Mouse (Mus musculus) cerebellum, postnatal 25 days (tissue): Measurements from ENCODE around the gene Rerg.
A peak's percentile ranks its signal among the peaks of the same experiment; 100 is the strongest.

Source experiments
- DNase-seq, 2 experiments: peaks; one replicate each; pipeline ENCODE4 v3.0.0; 2021; ENCODE audit warnings: mixed read lengths in 2 of 2

Rerg gene

GRCm38 (mm10) chr6:137126224-137126623 is 44.1 kb downstream of the Rerg start:
- no peak for DNase-seq

- no peak for DNase-seq
Measured at GRCm38 (mm10) chr6:137125433-137125832, 44.9 kb downstream of the Rerg start.

GRCm38 (mm10) chr6:137125006-137125405 is 45.3 kb downstream of the Rerg start:
- DNase-seq = no peak

GRCm38 (mm10) chr6:137116849-137117473 is 53.3 kb downstream of the Rerg start:
- DNase-seq = no peak

- no peak for DNase-seq
Measured at GRCm38 (mm10) chr6:137114859-137115258, 55.4 kb downstream of the Rerg start.

GRCm38 (mm10) chr6:137111266-137111813 is 59.0 kb downstream of the Rerg start:
- no peak for DNase-seq

- DNase-seq = no peak
Measured at GRCm38 (mm10) chr6:137110778-137111174, 59.5 kb downstream of the Rerg start.

- DNase-seq = no peak
Measured at GRCm38 (mm10) chr6:137109811-137110777, 60.2 kb downstream of the Rerg start.

- no peak for DNase-seq
Measured at GRCm38 (mm10) chr6:137105285-137105684, 65.0 kb downstream of the Rerg start.

GRCm38 (mm10) chr6:137102662-137103179 is 67.6 kb downstream of the Rerg start:
- peak in 1 of 2 experiments; percentile 16 for DNase-seq

- peak in 1 of 2 experiments; percentile 11 for DNase-seq
Measured at GRCm38 (mm10) chr6:137101886-137102661, 68.2 kb downstream of the Rerg start.

GRCm38 (mm10) chr6:137100259-137100658 is 70.0 kb downstream of the Rerg start:
- no peak for DNase-seq

- DNase-seq = peak in 1 of 2 experiments; percentile 19
Measured at GRCm38 (mm10) chr6:137098232-137099191, 71.8 kb downstream of the Rerg start.

- no peak for DNase-seq
Measured at GRCm38 (mm10) chr6:137094475-137094874, 75.8 kb downstream of the Rerg start.

- DNase-seq = peak; percentile 19 to 48
Measured at GRCm38 (mm10) chr6:137088469-137088868, 81.8 kb downstream of the Rerg start.

- DNase-seq = peak in 1 of 2 experiments; percentile 11
Measured at GRCm38 (mm10) chr6:137087956-137088355, 82.3 kb downstream of the Rerg start.

GRCm38 (mm10) chr6:137087470-137087869 is 82.8 kb downstream of the Rerg start:
- no peak for DNase-seq

GRCm38 (mm10) chr6:137079701-137080100 is 90.6 kb downstream of the Rerg start:
- DNase-seq = no peak

GRCm38 (mm10) chr6:137076731-137077130 is 93.6 kb downstream of the Rerg start:
- DNase-seq = no peak

- no peak for DNase-seq
Measured at GRCm38 (mm10) chr6:137076225-137076624, 94.1 kb downstream of the Rerg start.

GRCm38 (mm10) chr6:137072256-137072655 is 98.0 kb downstream of the Rerg start:
- peak in 1 of 2 experiments; percentile 23 for DNase-seq
